Mouse (Mus musculus) fibroblast of lung, adult 2 months (primary cell): ENCODE data around the gene Pcp4l1.

Source experiments
- DNase-seq: peaks from one replicate; pipeline ENCODE4 v3.0.0-alpha.2; 2011; ENCODE audit warnings: low read depth

Pcp4l1 gene

DNA sequence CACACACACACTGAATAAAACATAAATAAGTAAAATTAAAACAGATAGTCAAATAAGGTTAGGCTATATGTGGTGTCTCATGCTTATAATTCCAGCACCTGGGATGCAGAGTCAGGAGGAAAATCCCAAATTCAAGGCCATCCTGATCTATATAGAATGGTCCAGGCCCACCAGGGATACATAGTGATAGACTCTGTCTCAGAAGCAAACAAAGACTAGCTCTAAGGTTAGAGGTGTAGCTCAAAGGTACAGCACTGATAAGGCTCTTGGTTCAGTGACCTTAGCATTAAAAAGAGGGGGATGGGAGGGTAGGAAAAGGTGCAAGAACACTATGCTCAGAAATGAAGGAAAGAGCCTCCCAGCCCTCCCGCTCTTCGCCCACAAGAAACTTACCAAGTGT lies 60.5 kb downstream of the Pcp4l1 start:
- DNase-seq = no peak

- no peak for DNase-seq
Measured at GRCm38 (mm10) chr1:171130971-171131370, 65.1 kb downstream of the Pcp4l1 start.

DNA sequence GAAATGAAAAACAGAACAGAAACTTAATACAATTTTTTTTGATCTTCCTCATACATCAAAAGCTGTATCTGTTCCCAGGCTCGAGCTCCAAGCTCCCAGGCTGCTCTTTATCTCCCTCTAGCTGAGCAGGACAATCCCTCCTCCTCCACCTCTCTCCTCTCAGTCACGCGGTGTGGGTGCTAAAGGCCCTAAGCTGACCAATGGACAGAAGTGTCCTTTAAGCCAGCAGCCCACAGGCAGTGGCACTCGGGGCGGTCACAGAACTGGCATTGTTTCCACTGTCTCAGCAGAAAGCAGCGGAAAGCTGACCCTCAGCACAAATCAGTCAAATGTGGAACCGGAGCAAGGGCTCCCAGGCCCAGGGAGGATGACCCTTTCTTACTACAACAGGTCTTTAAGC lies 66.8 kb downstream of the Pcp4l1 start:
- DNase-seq = no peak

- no peak for DNase-seq
Measured at GRCm38 (mm10) chr1:171124398-171124797, 71.7 kb downstream of the Pcp4l1 start.
